Mouse (Mus musculus) T-helper 2 cell (primary cell): ENCODE data around the gene Cpxm1.
"Not testable (repeated sequence)": the region's sequence is repeated elsewhere in the genome, so short reads cannot be mapped to it uniquely, and the experiment has no call there.

Experiments used
- in situ Hi-C: fragments of 300-600 bp; cut with MboI, MseI; formaldehyde crosslinking; loops from one replicate; pipeline ENCODE4 v1.15.1; 2025; ENCODE audit warnings: high pct_unique_total_duplicates

Cpxm1 gene

GRCm38 (mm10) chr2:130404939-130405338, 7.6 kb upstream of the Cpxm1 start, which contains the start of the genes Gm28372 and 1700020A23Rik:
Gene Gm28372 (plus strand): TSS chr2:130405239.
Gene 1700020A23Rik (plus strand): TSS chr2:130405259.
- in situ Hi-C loops: loop anchor here (5.0 kb wide), 1 partner anchor 113 kb away; no protein-coding TSS in a partner anchor

- in situ Hi-C loops: no loop called here
Observed at GRCm38 (mm10) chr2:130401891-130402290, 4.5 kb upstream of the Cpxm1 start.

- in situ Hi-C loops: no loop called here
Observed at GRCm38 (mm10) chr2:130400046-130400445, 2.7 kb upstream of the Cpxm1 start.

- in situ Hi-C loops: no loop called here
Observed at GRCm38 (mm10) chr2:130398091-130398490, 717 bp upstream of the Cpxm1 start.

- in situ Hi-C loops: no loop called here
Observed at GRCm38 (mm10) chr2:130395696-130396095, 1.7 kb downstream of the Cpxm1 start.

GRCm38 (mm10) chr2:130392836-130393235, 4.5 kb downstream of the Cpxm1 start:
- in situ Hi-C loops: no loop called here

- in situ Hi-C loops: no loop called here
Observed at GRCm38 (mm10) chr2:130390993-130391625, 6.3 kb downstream of the Cpxm1 start.

- in situ Hi-C loops: no loop called here
Observed at GRCm38 (mm10) chr2:130388796-130389195, 8.6 kb downstream of the Cpxm1 start.

GRCm38 (mm10) chr2:130386212-130386611, 11.2 kb downstream of the Cpxm1 start:
- in situ Hi-C loops: no loop called here

- in situ Hi-C loops: no loop called here
Observed at GRCm38 (mm10) chr2:130383895-130384294, 13.5 kb downstream of the Cpxm1 start.

GRCm38 (mm10) chr2:130383205-130383604, 14.2 kb downstream of the Cpxm1 start:
- in situ Hi-C loops: no loop called here

- in situ Hi-C loops: no loop called here
Observed at GRCm38 (mm10) chr2:130374951-130375350, 22.4 kb downstream of the Cpxm1 start.

GRCm38 (mm10) chr2:130373026-130373425, 24.3 kb downstream of the Cpxm1 start:
- in situ Hi-C loops: not testable (repeated sequence)

GRCm38 (mm10) chr2:130367386-130367785, 30.0 kb downstream of the Cpxm1 start:
- in situ Hi-C loops: no loop called here

GRCm38 (mm10) chr2:130365211-130366094, 31.9 kb downstream of the Cpxm1 start:
- in situ Hi-C loops: no loop called here

GRCm38 (mm10) chr2:130362511-130363026, 34.8 kb downstream of the Cpxm1 start:
- in situ Hi-C loops: no loop called here

- in situ Hi-C loops: no loop called here
Observed at GRCm38 (mm10) chr2:130358852-130359251, 38.5 kb downstream of the Cpxm1 start.

- in situ Hi-C loops: no loop called here
Observed at GRCm38 (mm10) chr2:130357551-130357950, 39.8 kb downstream of the Cpxm1 start.

GRCm38 (mm10) chr2:130353889-130354288, 43.5 kb downstream of the Cpxm1 start:
- in situ Hi-C loops: no loop called here

- in situ Hi-C loops: no loop called here
Observed at GRCm38 (mm10) chr2:130353411-130353810, 44.0 kb downstream of the Cpxm1 start.

- in situ Hi-C loops: no loop called here
Observed at GRCm38 (mm10) chr2:130351758-130352339, 45.5 kb downstream of the Cpxm1 start.

- in situ Hi-C loops: no loop called here
Observed at GRCm38 (mm10) chr2:130350376-130350775, 47.0 kb downstream of the Cpxm1 start.
